Mouse (Mus musculus): ENCODE measurements at regions not wholly inside any gene's neighbourhood (a gene's known extent, or its start where the extent isn't known, plus 50 kb on each side); places are given as distances from the start of the nearest gene placed in this dataset.
"Not testable (repeated sequence)": the region's sequence is repeated elsewhere in the genome, so short reads cannot be mapped to it uniquely, and the experiment has no call there.

GRCm38 (mm10) chr12:114542094-114542493, 998.4 kb downstream of the Adam6a start:
- not testable (repeated sequence) for ATAC-seq (replicated peaks in 1 of 2; ENCODE audit: insufficient read depth in 1 of 2, low FRiP score in 2 of 2, low TSS enrichment in 1 of 2, low read depth in 1 of 2, poor library complexity in 2 of 2, severe bottlenecking in 2 of 2)

GRCm38 (mm10) chr12:114544931-114545330, 1001.2 kb downstream of the Adam6a start:
- ATAC-seq (replicated peaks in 1 of 2; ENCODE audit: insufficient read depth in 1 of 2, low FRiP score in 2 of 2, low TSS enrichment in 1 of 2, low read depth in 1 of 2, poor library complexity in 2 of 2, severe bottlenecking in 2 of 2): peak; percentile 76 to 83

- ATAC-seq (replicated peaks in 1 of 2; ENCODE audit: insufficient read depth in 1 of 2, low FRiP score in 2 of 2, low TSS enrichment in 1 of 2, low read depth in 1 of 2, poor library complexity in 2 of 2, severe bottlenecking in 2 of 2): peak; percentile 44 to 51; a peak in 3 of 4 replicates
These were observed 1018.7 kb downstream of the Adam6a start for GRCm38 (mm10) chr12:114562440-114562839.

- ATAC-seq (replicated peaks in 1 of 2; ENCODE audit: insufficient read depth in 1 of 2, low FRiP score in 2 of 2, low TSS enrichment in 1 of 2, low read depth in 1 of 2, poor library complexity in 2 of 2, severe bottlenecking in 2 of 2): 0 out of 4 replicates have a peak, but pooled peaks of 1 of the 2 experiments have one; percentile 28
These were observed 1019.3 kb downstream of the Adam6a start for GRCm38 (mm10) chr12:114562978-114563377.

- peak in 1 of 2 experiments; percentile 44; a peak in 1 of 4 replicates for ATAC-seq (replicated peaks in 1 of 2; ENCODE audit: insufficient read depth in 1 of 2, low FRiP score in 2 of 2, low TSS enrichment in 1 of 2, low read depth in 1 of 2, poor library complexity in 2 of 2, severe bottlenecking in 2 of 2)
These were observed 1020.0 kb downstream of the Adam6a start for GRCm38 (mm10) chr12:114563683-114564082.

GRCm38 (mm10) chr12:114564329-114564728, 1020.6 kb downstream of the Adam6a start:
- peak; percentile 84 to 89 for ATAC-seq (replicated peaks in 1 of 2; ENCODE audit: insufficient read depth in 1 of 2, low FRiP score in 2 of 2, low TSS enrichment in 1 of 2, low read depth in 1 of 2, poor library complexity in 2 of 2, severe bottlenecking in 2 of 2)

GRCm38 (mm10) chr12:114583371-114583770, 1039.7 kb downstream of the Adam6a start:
- peak in 1 of 2 experiments; percentile 49; a peak in 1 of 4 replicates for ATAC-seq (replicated peaks in 1 of 2; ENCODE audit: insufficient read depth in 1 of 2, low FRiP score in 2 of 2, low TSS enrichment in 1 of 2, low read depth in 1 of 2, poor library complexity in 2 of 2, severe bottlenecking in 2 of 2)

GRCm38 (mm10) chr12:114587227-114587626, 1043.5 kb downstream of the Adam6a start:
- peak; percentile 46 to 74 for ATAC-seq (replicated peaks in 1 of 2; ENCODE audit: insufficient read depth in 1 of 2, low FRiP score in 2 of 2, low TSS enrichment in 1 of 2, low read depth in 1 of 2, poor library complexity in 2 of 2, severe bottlenecking in 2 of 2)

- peak; percentile 39 to 56; a peak in 3 of 4 replicates for ATAC-seq (replicated peaks in 1 of 2; ENCODE audit: insufficient read depth in 1 of 2, low FRiP score in 2 of 2, low TSS enrichment in 1 of 2, low read depth in 1 of 2, poor library complexity in 2 of 2, severe bottlenecking in 2 of 2)
These were observed 1054.0 kb downstream of the Adam6a start for GRCm38 (mm10) chr12:114597672-114598071.

GRCm38 (mm10) chr12:114609171-114609570, 1065.5 kb downstream of the Adam6a start:
- ATAC-seq (replicated peaks in 1 of 2; ENCODE audit: insufficient read depth in 1 of 2, low FRiP score in 2 of 2, low TSS enrichment in 1 of 2, low read depth in 1 of 2, poor library complexity in 2 of 2, severe bottlenecking in 2 of 2): no peak

- ATAC-seq (replicated peaks in 1 of 2; ENCODE audit: insufficient read depth in 1 of 2, low FRiP score in 2 of 2, low TSS enrichment in 1 of 2, low read depth in 1 of 2, poor library complexity in 2 of 2, severe bottlenecking in 2 of 2): peak; percentile 48 to 69; a peak in 3 of 4 replicates
These were observed 1068.4 kb downstream of the Adam6a start for GRCm38 (mm10) chr12:114612108-114612507.

- ATAC-seq (replicated peaks in 1 of 2; ENCODE audit: insufficient read depth in 1 of 2, low FRiP score in 2 of 2, low TSS enrichment in 1 of 2, low read depth in 1 of 2, poor library complexity in 2 of 2, severe bottlenecking in 2 of 2): peak; percentile 66 to 74
These were observed 1071.5 kb downstream of the Adam6a start for GRCm38 (mm10) chr12:114615179-114615578.

GRCm38 (mm10) chr12:114615712-114616111, 1072.0 kb downstream of the Adam6a start:
- no peak for ATAC-seq (replicated peaks in 1 of 2; ENCODE audit: insufficient read depth in 1 of 2, low FRiP score in 2 of 2, low TSS enrichment in 1 of 2, low read depth in 1 of 2, poor library complexity in 2 of 2, severe bottlenecking in 2 of 2)

- peak; percentile 36 to 46; a peak in 3 of 4 replicates for ATAC-seq (replicated peaks in 1 of 2; ENCODE audit: insufficient read depth in 1 of 2, low FRiP score in 2 of 2, low TSS enrichment in 1 of 2, low read depth in 1 of 2, poor library complexity in 2 of 2, severe bottlenecking in 2 of 2)
These were observed 1097.4 kb downstream of the Adam6a start for GRCm38 (mm10) chr12:114641089-114641488.

GRCm38 (mm10) chr12:114646372-114646771, 1102.7 kb downstream of the Adam6a start:
- ATAC-seq (replicated peaks in 1 of 2; ENCODE audit: insufficient read depth in 1 of 2, low FRiP score in 2 of 2, low TSS enrichment in 1 of 2, low read depth in 1 of 2, poor library complexity in 2 of 2, severe bottlenecking in 2 of 2): peak; percentile 46 to 48; a peak in 2 of 4 replicates

GRCm38 (mm10) chr12:114650432-114651101, 1106.9 kb downstream of the Adam6a start:
- peak; percentile 62 to 74; a peak in 2 of 4 replicates for ATAC-seq (replicated peaks in 1 of 2; ENCODE audit: insufficient read depth in 1 of 2, low FRiP score in 2 of 2, low TSS enrichment in 1 of 2, low read depth in 1 of 2, poor library complexity in 2 of 2, severe bottlenecking in 2 of 2)

GRCm38 (mm10) chr12:114657134-114657533, 1113.4 kb downstream of the Adam6a start:
- peak; percentile 76 to 89 for ATAC-seq (replicated peaks in 1 of 2; ENCODE audit: insufficient read depth in 1 of 2, low FRiP score in 2 of 2, low TSS enrichment in 1 of 2, low read depth in 1 of 2, poor library complexity in 2 of 2, severe bottlenecking in 2 of 2)

Data from hematopoietic stem cell, adult 5-6 weeks (primary cell).